Mouse (Mus musculus) bone marrow, adult 2 months (tissue): Measurements from ENCODE around the gene A1cf. TPM values are rescaled to one million over a fixed set of nuclear protein-coding genes. Genes with fewer than 3 reads are reported as not detected.

Source experiments
- H3K27ac ChIP-seq: fragments of 200-500 bp; 2 replicates; pipeline ENCODE4 v1.5.1; 2012; ENCODE audit warnings: low read depth, mild to moderate bottlenecking, control low read depth, inconsistent platforms, low read length; ENCODE audit not compliant: control insufficient read depth, poor library complexity, insufficient read depth
- H3K4me1 ChIP-seq: fragments of 200-500 bp; 2 replicates; pipeline ENCODE4 v1.6.1; 2011; ENCODE audit warnings: low read length; ENCODE audit not compliant: control insufficient read depth, insufficient read depth
- H3K4me3 ChIP-seq: fragments of 200-500 bp; replicated peaks from 2 replicates; pipeline ENCODE3; 2011; ENCODE audit warnings: mild to moderate bottlenecking, low read depth, low read length, control low read depth; ENCODE audit not compliant: control insufficient read depth
- CTCF ChIP-seq: fragments of 200-500 bp; IDR thresholded peaks from 2 replicates; pipeline ENCODE4 v1.5.1; 2011; ENCODE audit warnings: low read length, control low read depth; ENCODE audit not compliant: control insufficient read depth, insufficient read depth
- POLR2A ChIP-seq: fragments of 200-500 bp; IDR thresholded peaks from 2 replicates; pipeline ENCODE4 v1.6.1; 2011; ENCODE audit warnings: low read depth, mild to moderate bottlenecking, control low read depth, low read length, borderline replicate concordance; ENCODE audit not compliant: control insufficient read depth
- WGBS: fragments of 180-500 bp; shearing (Covaris S2); methylation state at CpG from one replicate; pipeline ENCODE4 v1.1.7; 2018; 5-methylcytosine and 5-hydroxymethylcytosine counted together
- polyA plus RNA-seq: library from polyadenylated mRNA; stranded (reverse); fragments of >200 nt; gene quantifications from 2 replicates; pipeline ENCODE4 v1.2.4, GENCODE M21; 2011; ENCODE audit warnings: low replicate concordance; ENCODE audit not compliant: missing spikeins, insufficient read depth, insufficient read length

Gene A1cf
- polyA plus RNA-seq, 1 experiment, result not detected

DNA sequence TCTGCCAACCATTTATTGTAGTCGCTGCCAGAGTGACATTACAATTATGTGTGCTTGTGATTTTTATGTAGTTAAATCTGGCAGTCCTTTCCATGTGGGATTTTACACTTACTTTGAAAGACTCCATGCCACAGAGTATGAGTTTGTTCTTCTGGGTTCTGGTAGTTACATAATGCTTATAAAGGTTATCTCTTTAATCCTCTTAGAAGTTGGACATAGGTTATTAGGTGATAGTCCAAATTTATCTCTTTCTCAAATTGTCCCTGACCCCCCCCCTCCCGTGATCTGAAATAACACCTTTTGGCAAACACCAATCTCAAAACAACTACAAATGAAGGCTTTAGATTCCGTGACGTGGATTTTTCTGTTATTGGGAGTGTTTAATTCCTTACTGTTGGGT, 16.0 kb downstream of the A1cf start:
- Histone ChIP-seq H3K4me1 (no peaks in the 10 kb centered on the region), H3K27ac (no peak overlapping the region), H3K4me3 (no peak overlapping the region)
- TF ChIP-seq CTCF (no peak), POLR2A (no peak)
- WGBS, result 79% methylated on average over 4 of the region's 4 CpGs

DNA sequence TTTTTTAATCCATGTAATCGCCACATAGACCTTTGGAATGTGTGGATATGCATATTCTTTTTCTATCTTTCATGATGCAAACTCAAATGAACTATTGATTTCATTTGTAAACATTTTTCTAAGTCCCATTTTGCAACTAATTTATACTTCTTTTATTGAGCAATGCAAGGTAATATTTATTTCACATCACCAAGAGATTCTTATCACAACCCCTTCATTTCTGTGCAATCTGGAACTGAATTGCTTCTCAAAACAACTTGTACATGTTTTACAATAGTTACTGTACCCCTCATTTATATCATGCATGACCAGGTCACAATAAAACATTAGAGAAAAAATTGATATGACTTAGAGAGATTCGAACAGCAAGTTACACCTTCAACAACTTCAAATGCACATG, 18.7 kb downstream of the A1cf start:
- Histone ChIP-seq H3K27ac (no peak overlapping the region), H3K4me1 (no peaks in the 10 kb centered on the region), H3K4me3 (no peak overlapping the region)
- TF ChIP-seq CTCF (no peak), POLR2A (no peak)
- 77% methylated on average over 2 of the region's 2 CpGs for WGBS

DNA sequence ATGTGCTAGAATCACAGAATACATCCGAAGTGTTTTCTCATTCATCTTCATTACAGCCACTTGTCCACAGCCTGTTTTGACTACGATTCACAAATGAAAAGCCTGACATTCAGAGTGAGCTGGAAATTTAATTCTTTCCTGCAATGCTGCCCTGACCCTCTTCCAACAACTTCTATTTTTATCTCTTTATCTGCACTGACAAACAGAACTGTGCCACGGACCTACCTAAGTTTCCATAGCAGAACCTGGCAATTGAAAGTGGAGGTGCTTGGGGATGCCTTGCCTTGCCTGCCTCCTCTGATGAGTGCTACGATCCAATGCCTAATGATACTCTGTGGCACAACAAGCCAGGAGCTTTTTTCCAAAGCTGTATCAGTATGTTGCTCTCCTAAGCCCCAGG, 21.4 kb downstream of the A1cf start:
- no peak for TF ChIP-seq CTCF
- no peak for TF ChIP-seq POLR2A
- Histone ChIP-seq H3K4me1 (no peaks in the 10 kb centered on the region), H3K4me3 (no peak overlapping the region), H3K27ac (no peak overlapping the region)
- WGBS, result 82% methylated on average over 4 of the region's 4 CpGs

DNA sequence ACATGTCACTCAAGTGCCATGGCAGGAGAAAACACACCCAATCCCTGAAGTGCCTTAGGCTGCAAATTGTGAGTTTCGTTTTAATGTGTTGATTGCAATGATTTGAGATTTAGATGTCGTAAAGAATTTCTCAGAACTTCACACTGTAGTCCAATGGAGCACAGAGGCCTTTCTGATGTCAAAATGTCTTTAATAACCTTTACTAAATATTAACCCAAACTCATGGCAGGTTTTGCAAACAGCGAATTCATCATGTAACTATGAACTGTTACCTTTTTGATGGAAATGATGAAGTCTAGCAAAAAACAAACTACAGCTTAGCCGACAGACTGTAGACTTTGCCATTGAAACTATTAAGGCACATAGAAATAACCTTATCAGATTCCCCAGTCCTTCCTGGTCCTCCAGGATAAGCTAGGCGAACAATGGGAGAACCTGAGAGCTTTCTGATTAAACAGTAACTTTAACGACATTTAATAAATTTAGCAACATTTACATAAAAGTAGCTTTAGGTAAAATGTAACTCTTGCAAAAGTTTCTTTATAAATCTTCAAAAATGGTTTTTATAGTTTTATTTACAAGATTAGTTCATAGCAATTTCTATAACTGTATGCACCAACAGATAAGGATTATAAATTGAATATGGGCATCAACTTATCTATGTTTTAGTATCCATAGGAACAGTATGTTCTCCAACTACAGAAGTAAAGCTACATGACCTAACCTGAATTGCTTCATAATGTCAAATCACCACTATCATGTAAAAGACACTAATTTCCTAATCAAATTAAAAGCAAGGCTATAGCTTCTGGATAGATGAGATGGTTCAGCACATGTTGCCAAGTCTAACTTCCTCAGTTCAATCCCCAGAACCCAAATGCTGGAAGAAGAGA, 22.7 kb downstream of the A1cf start:
- Histone ChIP-seq H3K27ac (no peak overlapping the region), H3K4me1 (no peaks in the 10 kb centered on the region), H3K4me3 (no peak overlapping the region)
- no peak for TF ChIP-seq POLR2A
- no peak for TF ChIP-seq CTCF
- WGBS, result 75% methylated on average over 6 of the region's 6 CpGs

DNA sequence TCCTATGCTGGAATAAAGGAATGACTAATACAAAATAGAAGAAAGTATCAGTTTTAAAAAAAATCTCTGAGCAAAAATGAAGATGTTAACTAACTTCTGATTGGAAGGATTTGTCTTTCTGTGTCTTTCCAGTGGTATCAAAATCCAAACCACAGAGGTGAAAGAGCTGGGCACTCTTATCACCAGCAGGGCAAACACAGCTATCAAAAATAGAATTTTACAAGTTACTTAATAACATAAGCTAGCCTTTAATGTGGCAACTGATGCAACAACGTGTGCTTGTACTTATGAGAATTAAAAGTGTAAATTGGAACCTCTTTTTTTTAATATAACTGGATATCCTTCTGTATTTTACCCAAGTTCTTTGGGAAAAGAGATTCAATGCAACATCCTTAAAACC, 27.4 kb downstream of the A1cf start:
- TF ChIP-seq CTCF (no peak), POLR2A (no peak)
- H3K4me1 ChIP-seq, result no peaks in the 10 kb centered on the region
- WGBS, result 60% methylated on average over 1 of the region's 1 CpGs
- H3K4me3 ChIP-seq, result no peak overlapping the region
- no peak overlapping the region for H3K27ac ChIP-seq

DNA sequence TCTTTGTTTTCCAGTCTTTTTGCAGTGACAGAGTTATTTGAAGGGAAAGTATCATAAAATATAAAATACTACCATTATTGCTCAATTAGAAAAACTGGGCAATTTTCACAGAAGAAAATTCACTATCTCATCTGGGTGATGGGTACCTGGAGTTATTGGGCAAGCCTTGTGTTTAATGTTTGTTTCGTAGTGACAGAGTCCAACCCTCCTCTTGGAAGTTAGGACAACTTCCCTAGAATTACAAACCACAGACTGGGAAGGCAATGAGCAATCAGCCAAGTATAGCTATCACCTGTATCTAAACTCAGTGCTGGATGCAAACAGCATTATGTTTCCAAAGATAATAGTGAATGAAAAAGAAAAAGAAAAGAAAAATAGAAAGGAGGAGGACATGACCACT, 28.1 kb downstream of the A1cf start:
- TF ChIP-seq CTCF (no peak), POLR2A (no peak)
- no peak overlapping the region for H3K27ac ChIP-seq
- H3K4me3 ChIP-seq, result no peak overlapping the region
- H3K4me1 ChIP-seq, result no peaks in the 10 kb centered on the region
- 64% methylated on average over 1 of the region's 1 CpGs for WGBS

DNA sequence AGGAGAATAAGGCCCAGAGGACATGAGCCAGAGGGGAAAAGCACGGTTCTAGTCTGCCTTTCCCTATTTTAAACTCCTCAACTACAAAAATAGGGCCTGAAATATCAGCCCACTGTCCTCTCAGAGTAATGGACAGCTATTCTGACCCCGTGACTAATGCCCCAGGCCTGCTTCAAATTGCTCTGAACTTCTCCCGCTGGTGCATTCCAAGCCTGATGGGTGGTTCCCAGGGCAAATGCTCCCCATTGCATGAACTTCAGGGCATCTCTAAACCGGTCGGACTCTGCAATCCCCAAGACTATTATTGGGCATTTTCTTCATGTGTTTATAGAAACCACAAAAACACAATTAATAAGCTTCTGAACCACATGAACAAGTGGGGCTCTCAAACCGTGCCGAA, 37.1 kb downstream of the A1cf start:
- 82% methylated on average over 7 of the region's 7 CpGs for WGBS
- H3K27ac ChIP-seq, result no peak overlapping the region
- TF ChIP-seq CTCF (no peak), POLR2A (no peak)
- no peak overlapping the region for H3K4me3 ChIP-seq
- H3K4me1 ChIP-seq, result no peaks in the 10 kb centered on the region

DNA sequence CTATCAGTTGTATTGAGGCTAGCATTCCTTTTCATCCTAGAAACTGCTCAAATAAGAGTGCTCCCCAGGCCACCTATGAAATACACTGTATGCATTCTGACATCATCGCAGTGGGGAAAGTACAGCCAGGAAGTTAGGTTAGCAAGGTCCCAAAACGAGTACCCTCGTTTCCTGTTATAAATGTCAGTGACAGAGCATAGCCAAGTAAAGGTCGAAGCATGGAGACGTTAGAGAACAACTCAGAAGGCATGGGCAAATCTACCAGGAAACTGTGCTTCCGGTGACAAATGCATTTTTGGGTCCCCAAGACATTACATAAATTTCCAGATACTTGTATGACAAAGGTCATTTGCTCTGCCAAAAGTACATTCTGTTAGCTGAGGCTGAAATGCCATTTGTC, 41.9 kb downstream of the A1cf start:
- Histone ChIP-seq H3K4me1 (no peaks in the 10 kb centered on the region; the same call in 1 of the 2 replicates), H3K4me3 (no peak overlapping the region), H3K27ac (no peak overlapping the region)
- TF ChIP-seq CTCF (no peak), POLR2A (no peak)
- 2% methylated on average over 6 of the region's 6 CpGs for WGBS
